In the genomic region with DNA sequence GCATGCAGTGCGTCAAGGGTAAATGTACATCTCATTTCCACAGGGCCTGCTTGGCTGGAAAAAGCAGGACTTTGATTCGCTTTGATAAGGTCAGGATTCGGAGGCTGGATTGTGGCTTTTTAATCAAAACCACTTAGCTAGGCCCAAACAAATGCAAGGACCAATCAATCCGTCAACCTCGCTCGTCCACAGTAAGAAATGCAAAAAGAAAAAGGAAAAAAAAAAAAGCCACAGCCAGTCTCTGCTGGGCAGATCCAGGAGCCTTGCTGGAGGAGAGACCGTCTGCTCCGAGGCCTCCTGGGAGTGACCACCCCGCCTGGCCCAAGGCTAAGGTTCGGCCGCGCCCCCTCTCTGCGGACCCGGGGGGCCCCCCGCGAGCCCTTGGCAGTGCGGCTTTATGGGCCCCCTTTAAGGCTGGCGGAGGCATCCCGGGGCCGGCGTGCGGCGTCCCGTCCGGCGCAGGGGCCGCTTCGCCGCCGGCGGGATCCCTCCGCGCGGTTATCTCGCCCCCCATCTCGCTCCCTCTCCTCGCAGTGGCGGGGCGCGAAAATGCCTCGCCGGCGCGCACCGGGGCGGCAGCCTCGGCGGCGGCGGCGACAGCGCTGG, we compare ENCODE assay signal across 8 mouse cellular contexts. TPM values are rescaled to one million over a fixed set of nuclear protein-coding genes. Genes with fewer than 3 reads are reported as not detected.
DNase-seq lines count a peak whose midpoint lies in the region; ATAC-seq lines count a peak whose summit lies in the region.

Gene Hoxd8 (plus strand): TSS at position 223 of the 606 bp plus-strand sequence.

- no peak within 1 kb of the TSS for H3K27ac ChIP-seq in heart, embryonic 11.5 days (ENCODE audit: low read depth, low read length)
- H3K27ac ChIP-seq in heart, embryonic 16.5 days (ENCODE audit: low read length): no peak within 1 kb of the TSS
- peak within 1 kb of the TSS; percentile 99 for H3K27ac ChIP-seq in limb, embryonic 10.5 days

- peaks cover 94% of the 10 kb centered on the region for H3K27me3 ChIP-seq in heart, embryonic 11.5 days (ENCODE audit: control insufficient read depth, insufficient read depth, low read length)
- H3K27me3 ChIP-seq in heart, embryonic 16.5 days (ENCODE audit: control insufficient read depth, insufficient read depth, low read length): peaks cover 93% of the 10 kb centered on the region
- peaks cover 47% of the 10 kb centered on the region for H3K27me3 ChIP-seq in limb, embryonic 10.5 days (ENCODE audit: low read depth, poor library complexity, severe bottlenecking)

- peak within 1 kb of the TSS; percentile 49 for H3K4me3 ChIP-seq in heart, embryonic 11.5 days (ENCODE audit: low read depth, low read length)
- H3K4me3 ChIP-seq in heart, embryonic 16.5 days (ENCODE audit: low read length): peak within 1 kb of the TSS; percentile 53
- H3K4me3 ChIP-seq in limb, embryonic 10.5 days: peak within 1 kb of the TSS; percentile 80

- peaks cover 3% of the 10 kb centered on the region for H3K4me1 ChIP-seq in heart, embryonic 11.5 days (ENCODE audit: control insufficient read depth, insufficient read depth, low read length)
- peaks cover 3% of the 10 kb centered on the region; the same call in 1 of the 2 replicates for H3K4me1 ChIP-seq in heart, embryonic 16.5 days (ENCODE audit: control insufficient read depth, insufficient read depth, low read length)
- H3K4me1 ChIP-seq in limb, embryonic 10.5 days: peaks cover 78% of the 10 kb centered on the region

- H3K36me3 ChIP-seq in heart, embryonic 11.5 days (ENCODE audit: control insufficient read depth, insufficient read depth, low read length): no peaks in the 10 kb centered on the region
- no peaks in the 10 kb centered on the region for H3K36me3 ChIP-seq in heart, embryonic 16.5 days (ENCODE audit: control insufficient read depth, insufficient read depth)
- H3K36me3 ChIP-seq in limb, embryonic 10.5 days: peaks cover 3% of the 10 kb centered on the region; the same call in 1 of the 2 replicates

- peak within 1 kb of the TSS; percentile 5; the same call in 1 of the 2 replicates for H3K9ac ChIP-seq in heart, embryonic 11.5 days (ENCODE audit: low read depth, low read length)
- peak within 1 kb of the TSS; percentile 46 for H3K9ac ChIP-seq in heart, embryonic 16.5 days (ENCODE audit: low read length)

- ATAC-seq in heart, embryonic 11.5 days (replicated peaks; ENCODE audit: insufficient number of reproducible peaks, low FRiP score, low TSS enrichment): no peak
- peak; percentile 19; the same call in 1 of the 2 replicates for ATAC-seq in heart, embryonic 16.5 days (replicated peaks; ENCODE audit: extremely low read depth, insufficient read depth, low FRiP score)
- ATAC-seq in cerebellum, adult (ENCODE audit: insufficient number of reproducible peaks, low FRiP score, low TSS enrichment): no peak
- no peak for ATAC-seq in megakaryocyte progenitor cell, adult 5-6 weeks (replicated peaks; ENCODE audit: poor library complexity)

- no peak for DNase-seq in heart, adult 9 months (ENCODE audit: low spot score in 2 of 2)
- peak in 1 of 2 experiments; percentile 60 for DNase-seq in adrenal gland, postnatal 4 days (ENCODE audit: low spot score in 2 of 2)
- DNase-seq in limb, embryonic 10.5 days (ENCODE audit: low spot score): peak; percentile 93
- peak; percentile 71 for DNase-seq in ovary, postnatal 14 days (ENCODE audit: low spot score)

- 1% methylated on average over 37 of the region's 52 CpGs for WGBS in heart, embryonic 11.5 days (ENCODE audit: insufficient replicate concordance)
- WGBS in heart, embryonic 16.5 days: 3% methylated on average over 46 of the region's 52 CpGs
- 1% methylated on average over 52 of the region's 52 CpGs for WGBS in limb, embryonic 10.5 days

- H3K9me3 ChIP-seq in heart, embryonic 11.5 days (replicated peaks; ENCODE audit: control insufficient read depth, low read length): no peaks in the 10 kb centered on the region
- H3K9me3 ChIP-seq in heart, embryonic 16.5 days (replicated peaks; ENCODE audit: control insufficient read depth, low read length): no peaks in the 10 kb centered on the region
- no peaks in the 10 kb centered on the region for H3K9me3 ChIP-seq in limb, embryonic 10.5 days (replicated peaks)

- peak within 1 kb of the TSS; percentile 80 for H3K4me2 ChIP-seq in heart, embryonic 11.5 days
- peak within 1 kb of the TSS; percentile 77 for H3K4me2 ChIP-seq in heart, embryonic 16.5 days (ENCODE audit: low read depth, low read length)

RNA-seq across cellular contexts. Expression of gene Hoxd8, which starts in this region (rescaled TPM):
- polyA plus RNA-seq in heart, embryonic 11.5 days (2014; fragmentation: Nextera tagmentation; extraction: Ambion mirVana): 0.27 and 0.30 TPM in 2 replicates
- total RNA-seq in adrenal gland, postnatal 4 days (2021): 10 to 100 TPM; 43.9 to 55.4 TPM
- polyA plus RNA-seq in heart, embryonic 16.5 days (2015; fragmentation: Nextera tagmentation; extraction: Ambion mirVana): 0.26 and 0.42 TPM in 2 replicates
- 11.6 and 17.4 TPM in 2 replicates for polyA plus RNA-seq in limb, embryonic 10.5 days (2016; fragmentation: Nextera tagmentation; extraction: Ambion mirVana)
- total RNA-seq in megakaryocyte progenitor cell, adult 5-6 weeks (2015): not detected in 2 replicates
- not detected in 2 replicates for total RNA-seq in megakaryocyte progenitor cell, adult 5-6 weeks (2017)

Comparison
In these comparisons a context has a peak if more than half of its experiments do, and no peak if none do; other contexts are left out.
1. RNA of gene Hoxd8 (total RNA-seq): 43.9 to 55.4 TPM in adrenal gland, postnatal 4 days; not detected in megakaryocyte progenitor cell, adult 5-6 weeks; every median in the first group is over 10 times any median in the second.
2. Peak in ATAC-seq, H3K4me3 ChIP-seq, H3K9ac ChIP-seq and H3K4me2 ChIP-seq in heart, embryonic 16.5 days; RNA of the gene not detected or under 1 TPM.
3. DNase-seq: peak in limb, embryonic 10.5 days (single experiment) and ovary, postnatal 14 days (single experiment); none in heart, adult 9 months (0 of 2).
4. Peak in every context shown above with its lines, with median percentiles within 50 percentile points of each other: H3K4me3 ChIP-seq.